Comparison of ENCODE assay signal across 23 mouse cellular contexts in the genomic region with DNA sequence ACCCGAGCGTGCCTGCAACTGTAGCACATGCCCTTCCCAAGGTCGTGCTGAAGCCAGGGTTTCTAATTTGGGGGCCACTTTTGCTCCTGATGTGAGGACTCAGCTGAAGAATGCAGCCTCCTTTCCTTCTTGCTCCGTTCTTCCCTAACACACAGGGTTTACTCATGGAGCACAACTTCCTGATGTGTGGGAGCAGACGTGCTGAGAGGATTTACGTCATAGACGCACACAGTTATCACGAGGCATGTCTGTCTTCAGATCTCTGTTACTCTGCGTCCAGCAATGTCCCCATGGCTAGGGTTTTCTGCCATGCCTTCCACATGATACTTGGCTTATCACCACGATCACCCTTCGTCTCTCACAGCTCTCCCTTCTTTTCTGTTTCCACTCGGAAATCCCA.
A peak's percentile ranks its signal among the peaks of the same experiment; 100 is the strongest.
DNase-seq lines count a peak whose midpoint lies in the region; ATAC-seq and TF ChIP-seq lines count a peak whose summit lies in the region.
"Had no signal": no experiment of that assay in that cellular context is flagged by ENCODE, and none has a peak within 500 bp of the region (broad histone marks: within the 10 kb centered on the region; RNA-seq: fewer than 3 reads in every experiment).

No protein-coding gene starts in this region.

- 30% methylated on average over 12 of the region's 12 CpGs for WGBS in heart, embryonic 13.5 days
- WGBS in kidney, postnatal 0 days = 39% methylated on average over 12 of the region's 12 CpGs
- 37% methylated on average over 12 of the region's 12 CpGs for WGBS in kidney, embryonic 14.5 days
- WGBS in intestine, embryonic 16.5 days = 67% methylated on average over 12 of the region's 12 CpGs

- H3K4me1 ChIP-seq in heart, embryonic 13.5 days = peaks cover 17% of the 10 kb centered on the region
- H3K4me1 ChIP-seq in kidney, postnatal 0 days (replicated peaks; ENCODE audit: insufficient read depth, low read length) = 0 out of 2 replicates have a peak, but pooled peaks cover 5% of the 10 kb centered on the region
- peaks cover 5% of the 10 kb centered on the region; the same call in 1 of the 2 replicates for H3K4me1 ChIP-seq in kidney, embryonic 14.5 days (ENCODE audit: control insufficient read depth, insufficient read depth, low read length)
- H3K4me1 ChIP-seq in intestine, embryonic 16.5 days (ENCODE audit: control insufficient read depth, insufficient read depth, low read length) = peaks cover 3% of the 10 kb centered on the region; the same call in 1 of the 2 replicates
- H3K4me1 ChIP-seq: liver, embryonic 13.5 days; stomach, embryonic 15.5 days had no signal

- H3K4me3 ChIP-seq in heart, embryonic 13.5 days = peak overlapping the region; percentile 30
- H3K4me3 ChIP-seq in kidney, postnatal 0 days (replicated peaks; ENCODE audit: low read depth, low read length) = no peak overlapping the region
- no peak overlapping the region for H3K4me3 ChIP-seq in kidney, embryonic 14.5 days (ENCODE audit: low read length)
- no peak overlapping the region for H3K4me3 ChIP-seq in intestine, embryonic 16.5 days (ENCODE audit: low read length)
- H3K4me3 ChIP-seq: forebrain, embryonic 13.5 days; hindbrain, embryonic 13.5 days; layer of hippocampus, adult 2 months; liver, embryonic 13.5 days; midbrain, embryonic 10.5 days; stomach, embryonic 15.5 days had no signal

- H3K4me2 ChIP-seq in heart, embryonic 13.5 days = peak overlapping the region; percentile 62
- peak overlapping the region; percentile 23; the same call in 1 of the 2 replicates for H3K4me2 ChIP-seq in kidney, postnatal 0 days (ENCODE audit: low read length)
- no peak overlapping the region for H3K4me2 ChIP-seq in kidney, embryonic 14.5 days (replicated peaks; ENCODE audit: low read depth, low read length)
- no peak overlapping the region for H3K4me2 ChIP-seq in intestine, embryonic 16.5 days (ENCODE audit: low read depth, low read length)
- H3K4me2 ChIP-seq: forebrain, embryonic 13.5 days; hindbrain, embryonic 13.5 days; liver, embryonic 13.5 days; stomach, embryonic 15.5 days had no signal

- no peak for TF ChIP-seq CTCF in kidney, postnatal 0 days (IDR thresholded peaks at IDR 0.05; ENCODE audit: low read depth)

- no peaks in the 10 kb centered on the region for H3K27me3 ChIP-seq in heart, embryonic 13.5 days (replicated peaks)
- H3K27me3 ChIP-seq in kidney, postnatal 0 days (ENCODE audit: insufficient read depth, low read length) = no peaks in the 10 kb centered on the region
- H3K27me3 ChIP-seq in kidney, embryonic 14.5 days (ENCODE audit: control insufficient read depth, insufficient read depth, low read length) = no peaks in the 10 kb centered on the region
- H3K27me3 ChIP-seq in intestine, embryonic 16.5 days (replicated peaks; ENCODE audit: control insufficient read depth, insufficient read depth, low read length) = no peaks in the 10 kb centered on the region
- H3K27me3 ChIP-seq: liver, embryonic 13.5 days; stomach, embryonic 15.5 days had no signal

- intact Hi-C loops in heart, postnatal 36 days (cut with DNase I) = no loop called here

- H3K9me3 ChIP-seq in heart, embryonic 13.5 days = no peaks in the 10 kb centered on the region
- H3K9me3 ChIP-seq in kidney, postnatal 0 days (replicated peaks; ENCODE audit: low read length) = no peaks in the 10 kb centered on the region
- H3K9me3 ChIP-seq in kidney, embryonic 14.5 days (ENCODE audit: control insufficient read depth, low read length) = no peaks in the 10 kb centered on the region
- H3K9me3 ChIP-seq in intestine, embryonic 16.5 days (ENCODE audit: control insufficient read depth, low read length) = no peaks in the 10 kb centered on the region
- H3K9me3 ChIP-seq: forebrain, embryonic 13.5 days; hindbrain, embryonic 13.5 days; liver, embryonic 13.5 days; midbrain, embryonic 10.5 days; stomach, embryonic 15.5 days had no signal

- H3K36me3 ChIP-seq in heart, embryonic 13.5 days = no peaks in the 10 kb centered on the region
- H3K36me3 ChIP-seq in kidney, postnatal 0 days (ENCODE audit: insufficient read depth, low read length) = no peaks in the 10 kb centered on the region
- no peaks in the 10 kb centered on the region for H3K36me3 ChIP-seq in kidney, embryonic 14.5 days (ENCODE audit: control insufficient read depth, insufficient read depth, low read length)
- H3K36me3 ChIP-seq in intestine, embryonic 16.5 days (ENCODE audit: control insufficient read depth, insufficient read depth, low read length) = no peaks in the 10 kb centered on the region
- H3K36me3 ChIP-seq: hindbrain, embryonic 13.5 days; liver, embryonic 13.5 days; midbrain, embryonic 10.5 days; stomach, embryonic 15.5 days had no signal

- DNase-seq in adrenal gland, postnatal 14 days = peak; percentile 11
- no peak for DNase-seq in adrenal gland, postnatal 25 days
- DNase-seq in heart, postnatal 36 days = no peak
- peak; percentile 22 for DNase-seq in kidney, postnatal 0 days (ENCODE audit: low spot score)
- peak; percentile 59 for DNase-seq in brain, adult 2 months (ENCODE audit: low read depth, low spot score)
- DNase-seq: cerebellum, adult 8-10 months; kidney, adult 18-20 months; kidney, postnatal 25 days; liver, embryonic 13.5 days; lung, adult 2 months; thymus, adult 18-20 months; thymus, postnatal 36 days had no signal

- no peak overlapping the region for H3K27ac ChIP-seq in heart, embryonic 13.5 days (replicated peaks)
- H3K27ac ChIP-seq in kidney, postnatal 0 days = no peak overlapping the region
- no peak overlapping the region for H3K27ac ChIP-seq in kidney, embryonic 14.5 days (ENCODE audit: low read depth, low read length)
- no peak overlapping the region for H3K27ac ChIP-seq in intestine, embryonic 16.5 days (ENCODE audit: low read length)
- H3K27ac ChIP-seq: forebrain, embryonic 13.5 days; hindbrain, embryonic 13.5 days; layer of hippocampus, adult 2 months; liver, embryonic 13.5 days; macrophage; midbrain, embryonic 10.5 days; stomach, embryonic 15.5 days had no signal

- ATAC-seq in heart, embryonic 13.5 days (ENCODE audit: extremely low read depth, insufficient number of reproducible peaks, low FRiP score, low TSS enrichment) = no peak
- no peak for ATAC-seq in kidney, postnatal 0 days (replicated peaks; ENCODE audit: low FRiP score, low read depth)
- no peak for ATAC-seq in kidney, embryonic 14.5 days (ENCODE audit: low FRiP score, low TSS enrichment)
- ATAC-seq in intestine, embryonic 16.5 days = no peak
- ATAC-seq: CD4-positive, CD25-positive, alpha-beta regulatory T cell, adult 4 months; forebrain, embryonic 13.5 days; midbrain, embryonic 16.5 days had no signal

- peak overlapping the region; percentile 12; the same call in 1 of the 2 replicates for H3K9ac ChIP-seq in heart, embryonic 13.5 days
- H3K9ac ChIP-seq in kidney, postnatal 0 days (ENCODE audit: low read depth, low read length) = no peak overlapping the region
- H3K9ac ChIP-seq in kidney, embryonic 14.5 days (ENCODE audit: low read depth, low read length) = no peak overlapping the region
- no peak overlapping the region for H3K9ac ChIP-seq in intestine, embryonic 16.5 days (ENCODE audit: low read depth, low read length)
- H3K9ac ChIP-seq: forebrain, embryonic 13.5 days; hindbrain, embryonic 13.5 days; liver, embryonic 13.5 days; stomach, embryonic 15.5 days had no signal

Comparison
In these comparisons a context has a peak if more than half of its experiments do, and no peak if none do; other contexts are left out.
1. DNase-seq: peak in adrenal gland, postnatal 14 days (single experiment), kidney, postnatal 0 days (single experiment) and brain, adult 2 months (single experiment); none in adrenal gland, postnatal 25 days (single experiment) and heart, postnatal 36 days (0 of 2).
2. H3K4me2 ChIP-seq: peak in heart, embryonic 13.5 days (single experiment) and kidney, postnatal 0 days (single experiment); none in kidney, embryonic 14.5 days (single experiment) and intestine, embryonic 16.5 days (single experiment).